Mouse (Mus musculus) v-Abl transformed pro-B cells (cell line): Measurements from ENCODE around the gene Rgl3.

Experiments
- in situ Hi-C, 2 experiments: fragments of 400-800 bp; cut with MboI; formaldehyde crosslinking; loops; one replicate each; pipeline ENCODE4 v1.15.1; 2025; ENCODE audit not compliant: unreplicated experiment in 2 of 2

Gene Rgl3

GRCm38 (mm10) chr9:21925506-21925905, 63.7 kb downstream of the Rgl3 start:
- in situ Hi-C loops: no loop called here

- in situ Hi-C loops: no loop called here
Measured at GRCm38 (mm10) chr9:21925034-21925433, 64.2 kb downstream of the Rgl3 start.

- in situ Hi-C loops: no loop called here
Measured at GRCm38 (mm10) chr9:21924099-21924493, 65.2 kb downstream of the Rgl3 start.

- in situ Hi-C loops: no loop called here
Measured at GRCm38 (mm10) chr9:21923490-21924098, 65.7 kb downstream of the Rgl3 start.

- in situ Hi-C loops: no loop called here
Measured at GRCm38 (mm10) chr9:21923036-21923435, 66.2 kb downstream of the Rgl3 start.
